Mouse (Mus musculus) CH12.LX (cell line): ENCODE results near the gene Tshb.

Experiments used
- CTCF ChIP-seq, 2 experiments: IDR thresholded peaks in 1 of 2; conservative IDR thresholded peaks in 1 of 2; 2 replicates each; pipeline ENCODE4 v1.5.1; 2011 to 2012; ENCODE audit warnings: low read depth in 2 of 2, low read length in 2 of 2, improper control_type of control experiment in 1 of 2, inconsistent platforms in 1 of 2, mild to moderate bottlenecking in 1 of 2, moderate library complexity in 1 of 2
- EP300 ChIP-seq: IDR thresholded peaks from 2 replicates; pipeline ENCODE4 v1.6.1; 2011; ENCODE audit warnings: low read length, improper control_type of control experiment
- HCFC1 ChIP-seq: IDR thresholded peaks from 2 replicates; pipeline ENCODE4 v1.6.1; 2012; ENCODE audit warnings: low read depth, mild to moderate bottlenecking, inconsistent platforms, low read length, improper control_type of control experiment
- MAX ChIP-seq: IDR thresholded peaks from 2 replicates; pipeline ENCODE4 v1.6.1; 2011; ENCODE audit warnings: low read length, improper control_type of control experiment
- NELFE ChIP-seq: IDR thresholded peaks from 2 replicates; pipeline ENCODE4 v1.6.1; 2011; ENCODE audit warnings: low read depth, low read length, improper control_type of control experiment
- NRF1 ChIP-seq: IDR thresholded peaks from 2 replicates; pipeline ENCODE4 v1.6.1; 2014; ENCODE audit warnings: low read depth, mild to moderate bottlenecking, inconsistent platforms, low read length, improper control_type of control experiment, moderate library complexity
- PAX5 ChIP-seq: IDR thresholded peaks from 2 replicates; pipeline ENCODE4 v1.6.1; 2012; ENCODE audit warnings: low read length, inconsistent platforms, mixed read lengths
- POLR2A ChIP-seq: IDR thresholded peaks from 2 replicates; pipeline ENCODE4 v1.6.1; 2011; ENCODE audit warnings: low read depth, mild to moderate bottlenecking, improper control_type of control experiment, low read length
- RCOR1 ChIP-seq: conservative IDR thresholded peaks from 2 replicates; pipeline ENCODE4 v1.6.1; 2012; ENCODE audit warnings: low read depth, mild to moderate bottlenecking, inconsistent platforms, low read length, improper control_type of control experiment
- TCF12 ChIP-seq: IDR thresholded peaks from 2 replicates; pipeline ENCODE4 v1.6.1; 2014; ENCODE audit warnings: low read depth, mild to moderate bottlenecking, inconsistent platforms, low read length, improper control_type of control experiment
- USF1 ChIP-seq: IDR thresholded peaks from 2 replicates; pipeline ENCODE4 v1.6.1; 2014; ENCODE audit warnings: low read depth, mild to moderate bottlenecking, inconsistent platforms, low read length, improper control_type of control experiment
- ZC3H11A ChIP-seq: IDR thresholded peaks from 2 replicates; pipeline ENCODE4 v1.6.1; 2012; ENCODE audit warnings: low read depth, mild to moderate bottlenecking, inconsistent platforms, low read length, improper control_type of control experiment
- ZMIZ1 ChIP-seq: IDR thresholded peaks from 2 replicates; pipeline ENCODE4 v1.6.1; 2012; ENCODE audit warnings: low read depth, mild to moderate bottlenecking, inconsistent platforms, low read length, improper control_type of control experiment

- TF ChIP-seq EP300 (no peak), POLR2A (no peak), NRF1 (no peak), RCOR1 (no peak), HCFC1 (no peak), NELFE (no peak), MAX (no peak), ZC3H11A (no peak), TCF12 (no peak), CTCF (conservative IDR thresholded peaks at IDR 0.05 in 1 of 2, IDR thresholded peaks at IDR 0.05 in 1 of 2; ENCODE audit: low read depth in 2 of 2, low read length in 2 of 2) (no peak), USF1 (no peak), ZMIZ1 (no peak), PAX5 (no peak)
Measured at GRCm38 (mm10) chr3:102743202-102743601, 39.3 kb downstream of the Tshb start.
